Mouse (Mus musculus) spleen, adult 2 months (tissue): ENCODE data around the gene Dppa3.

Experiments
- CTCF ChIP-seq: fragments of 200-500 bp; IDR thresholded peaks from 2 replicates; pipeline ENCODE4 v1.5.1; 2011; ENCODE audit warnings: mild to moderate bottlenecking, inconsistent platforms; ENCODE audit not compliant: insufficient read depth, insufficient read length, insufficient replicate concordance; ENCODE audit errors: extremely low read depth
- POLR2A ChIP-seq: fragments of 200-500 bp; IDR thresholded peaks from 2 replicates; pipeline ENCODE4 v1.6.1; 2011; ENCODE audit warnings: low read depth, low read length, inconsistent platforms

GRCm38 (mm10) chr6:122614047-122614446 lies 12.2 kb upstream of the Dppa3 start:
- TF ChIP-seq POLR2A (no peak), CTCF (no peak)
